Mouse (Mus musculus): ENCODE measurements at regions not wholly inside any gene's neighbourhood (a gene's known extent, or its start where the extent isn't known, plus 50 kb on each side); places are given as distances from the start of the nearest gene placed in this dataset.
"Not testable (repeated sequence)": the region's sequence is repeated elsewhere in the genome, so short reads cannot be mapped to it uniquely, and the experiment has no call there.

- no peak for TF ChIP-seq CTCF (IDR thresholded peaks at IDR 0.05; ENCODE audit: borderline replicate concordance, insufficient read depth, low read depth, low read length)
- no peak for TF ChIP-seq POLR2A (IDR thresholded peaks at IDR 0.05; ENCODE audit: borderline replicate concordance, insufficient read depth, low read length)
- H3K27me3 ChIP-seq (ENCODE audit: control insufficient read depth, insufficient read depth, low read length): no peaks in the 10 kb centered on the region
- H3K4me1 ChIP-seq (ENCODE audit: control insufficient read depth, insufficient read depth, low read length): 0 out of 2 replicates have a peak, but pooled peaks cover 3% of the 10 kb centered on the region
- no peak for DNase-seq
- WGBS: 61% methylated on average over 3 of the region's 3 CpGs
- H3K27ac ChIP-seq (ENCODE audit: insufficient read depth, low read length): no peak overlapping the region
- H3K4me3 ChIP-seq (replicated peaks; ENCODE audit: insufficient read depth, low read depth, low read length): no peak overlapping the region
Measured at GRCm38 (mm10) chr3:8142190-8142589, 1467.7 kb downstream of the Zfp704 start.

- H3K27me3 ChIP-seq (ENCODE audit: control insufficient read depth, insufficient read depth, low read length): no peaks in the 10 kb centered on the region
- no peak overlapping the region for H3K27ac ChIP-seq (ENCODE audit: insufficient read depth, low read length)
- DNase-seq: peak in 1 of 2 experiments; percentile 7
- 0 out of 2 replicates have a peak, but pooled peaks cover 3% of the 10 kb centered on the region for H3K4me1 ChIP-seq (ENCODE audit: control insufficient read depth, insufficient read depth, low read length)
- WGBS: 9% methylated on average over 2 of the region's 2 CpGs
- TF ChIP-seq POLR2A (IDR thresholded peaks at IDR 0.05; ENCODE audit: borderline replicate concordance, insufficient read depth, low read length) (no peak), CTCF (IDR thresholded peaks at IDR 0.05; ENCODE audit: borderline replicate concordance, insufficient read depth, low read depth, low read length) (no peak)
- H3K4me3 ChIP-seq (replicated peaks; ENCODE audit: insufficient read depth, low read depth, low read length): no peak overlapping the region
Measured at GRCm38 (mm10) chr3:8141664-8142084, 1468.2 kb downstream of the Zfp704 start.

- not testable (repeated sequence) for H3K4me1 ChIP-seq (ENCODE audit: control insufficient read depth, insufficient read depth, low read length); DNase-seq; H3K4me3 ChIP-seq (replicated peaks; ENCODE audit: insufficient read depth, low read depth, low read length); H3K27me3 ChIP-seq (ENCODE audit: control insufficient read depth, insufficient read depth, low read length); H3K27ac ChIP-seq (ENCODE audit: insufficient read depth, low read length)
- WGBS: 72% methylated on average over 1 of the region's 1 CpGs
Measured at GRCm38 (mm10) chr3:8123641-8124040, 1486.2 kb downstream of the Zfp704 start.

- TF ChIP-seq POLR2A (IDR thresholded peaks at IDR 0.05; ENCODE audit: borderline replicate concordance, insufficient read depth, low read length) (no peak), CTCF (IDR thresholded peaks at IDR 0.05; ENCODE audit: borderline replicate concordance, insufficient read depth, low read depth, low read length) (no peak)
- Histone ChIP-seq H3K4me3 (replicated peaks; ENCODE audit: insufficient read depth, low read depth, low read length) (no peak overlapping the region), H3K27me3 (ENCODE audit: control insufficient read depth, insufficient read depth, low read length) (no peaks in the 10 kb centered on the region), H3K4me1 (ENCODE audit: control insufficient read depth, insufficient read depth, low read length) (no peaks in the 10 kb centered on the region), H3K27ac (ENCODE audit: insufficient read depth, low read length) (no peak overlapping the region)
- WGBS: 71% methylated on average over 3 of the region's 3 CpGs
- no peak for DNase-seq
Measured at GRCm38 (mm10) chr3:8123141-8123540, 1486.7 kb downstream of the Zfp704 start.

- Histone ChIP-seq H3K27ac (ENCODE audit: insufficient read depth, low read length) (no peak overlapping the region), H3K27me3 (ENCODE audit: control insufficient read depth, insufficient read depth, low read length) (no peaks in the 10 kb centered on the region), H3K4me1 (ENCODE audit: control insufficient read depth, insufficient read depth, low read length) (no peaks in the 10 kb centered on the region), H3K4me3 (replicated peaks; ENCODE audit: insufficient read depth, low read depth, low read length) (no peak overlapping the region)
- TF ChIP-seq POLR2A (IDR thresholded peaks at IDR 0.05; ENCODE audit: borderline replicate concordance, insufficient read depth, low read length) (no peak), CTCF (IDR thresholded peaks at IDR 0.05; ENCODE audit: borderline replicate concordance, insufficient read depth, low read depth, low read length) (no peak)
- WGBS: 89% methylated on average over 1 of the region's 1 CpGs
- no peak for DNase-seq
Measured at GRCm38 (mm10) chr3:8098291-8098690, 1478.0 kb upstream of the 1700008P02Rik start.

GRCm38 (mm10) chr3:8084749-8085148, 1464.5 kb upstream of the 1700008P02Rik start:
- TF ChIP-seq CTCF (IDR thresholded peaks at IDR 0.05; ENCODE audit: borderline replicate concordance, insufficient read depth, low read depth, low read length) (no peak), POLR2A (IDR thresholded peaks at IDR 0.05; ENCODE audit: borderline replicate concordance, insufficient read depth, low read length) (no peak)
- Histone ChIP-seq H3K4me3 (replicated peaks; ENCODE audit: insufficient read depth, low read depth, low read length) (no peak overlapping the region), H3K27me3 (ENCODE audit: control insufficient read depth, insufficient read depth, low read length) (no peaks in the 10 kb centered on the region), H3K4me1 (ENCODE audit: control insufficient read depth, insufficient read depth, low read length) (no peaks in the 10 kb centered on the region), H3K27ac (ENCODE audit: insufficient read depth, low read length) (no peak overlapping the region)
- DNase-seq: no peak
- WGBS: 68% methylated on average over 2 of the region's 2 CpGs

GRCm38 (mm10) chr3:8053711-8054110, 1433.5 kb upstream of the 1700008P02Rik start:
- no peak for DNase-seq
- Histone ChIP-seq H3K27me3 (ENCODE audit: control insufficient read depth, insufficient read depth, low read length) (no peaks in the 10 kb centered on the region), H3K4me3 (replicated peaks; ENCODE audit: insufficient read depth, low read depth, low read length) (no peak overlapping the region), H3K27ac (ENCODE audit: insufficient read depth, low read length) (no peak overlapping the region), H3K4me1 (ENCODE audit: control insufficient read depth, insufficient read depth, low read length) (no peaks in the 10 kb centered on the region)
- TF ChIP-seq CTCF (IDR thresholded peaks at IDR 0.05; ENCODE audit: borderline replicate concordance, insufficient read depth, low read depth, low read length) (no peak), POLR2A (IDR thresholded peaks at IDR 0.05; ENCODE audit: borderline replicate concordance, insufficient read depth, low read length) (no peak)

GRCm38 (mm10) chr3:8051167-8051566, 1430.9 kb upstream of the 1700008P02Rik start:
- Histone ChIP-seq H3K4me3 (replicated peaks; ENCODE audit: insufficient read depth, low read depth, low read length) (no peak overlapping the region), H3K27me3 (ENCODE audit: control insufficient read depth, insufficient read depth, low read length) (no peaks in the 10 kb centered on the region), H3K27ac (ENCODE audit: insufficient read depth, low read length) (no peak overlapping the region), H3K4me1 (ENCODE audit: control insufficient read depth, insufficient read depth, low read length) (no peaks in the 10 kb centered on the region)
- DNase-seq: no peak
- TF ChIP-seq CTCF (IDR thresholded peaks at IDR 0.05; ENCODE audit: borderline replicate concordance, insufficient read depth, low read depth, low read length) (no peak), POLR2A (IDR thresholded peaks at IDR 0.05; ENCODE audit: borderline replicate concordance, insufficient read depth, low read length) (no peak)
- 52% methylated on average over 4 of the region's 4 CpGs for WGBS

All from cerebellum, adult 2 months (tissue).